Mouse (Mus musculus) liver, adult 2 months (tissue): ENCODE measurements at regions not wholly inside any gene's neighbourhood (a gene's known extent, or its start where the extent isn't known, plus 50 kb on each side); places are given as distances from the start of the nearest gene placed in this dataset.

ENCODE experiments used
- DNase-seq: peaks from one replicate; pipeline ENCODE4 v3.0.0-alpha.2; 2011; ENCODE audit warnings: low read depth, low spot score; ENCODE audit errors: extremely low read depth
- H3K27ac ChIP-seq: fragments of 200-500 bp; replicated peaks from 2 replicates; pipeline ENCODE4 v1.5.1; 2012; ENCODE audit warnings: low read depth, mild to moderate bottlenecking, control low read depth, inconsistent platforms, low read length; ENCODE audit not compliant: insufficient read depth
- H3K27me3 ChIP-seq: fragments of 200-500 bp; 2 replicates; pipeline ENCODE4 v1.6.1; 2012; ENCODE audit warnings: mild to moderate bottlenecking, moderate library complexity, low read length, inconsistent platforms; ENCODE audit not compliant: control insufficient read depth, insufficient read depth
- H3K36me3 ChIP-seq: fragments of 200-500 bp; 2 replicates; pipeline ENCODE4 v1.6.1; 2012; ENCODE audit warnings: low read length, inconsistent platforms; ENCODE audit not compliant: control insufficient read depth, insufficient read depth
- H3K4me1 ChIP-seq: fragments of 200-500 bp; 2 replicates; pipeline ENCODE4 v1.6.1; 2011; ENCODE audit warnings: low read length; ENCODE audit not compliant: control insufficient read depth, insufficient read depth
- H3K4me3 ChIP-seq: fragments of 200-500 bp; 2 replicates; pipeline ENCODE4 v1.5.1; 2011; ENCODE audit warnings: low read depth, mild to moderate bottlenecking, control low read depth, low read length, moderate library complexity; ENCODE audit not compliant: insufficient read depth
- H3K79me2 ChIP-seq: fragments of 200-500 bp; 2 replicates; pipeline ENCODE4 v1.6.1; 2012; ENCODE audit warnings: inconsistent platforms, mild to moderate bottlenecking, low read length, moderate library complexity; ENCODE audit not compliant: control insufficient read depth, insufficient read depth
- H3K9ac ChIP-seq: fragments of 200-500 bp; 2 replicates; pipeline ENCODE4 v1.6.1; 2012; ENCODE audit warnings: low read depth, mild to moderate bottlenecking, control low read depth, inconsistent platforms, low read length
- CTCF ChIP-seq: fragments of 200-500 bp; IDR thresholded peaks from 2 replicates; pipeline ENCODE4 v1.5.1; 2011; ENCODE audit warnings: low read depth, low read length, control low read depth
- POLR2A ChIP-seq: fragments of 200-500 bp; IDR thresholded peaks from 2 replicates; pipeline ENCODE4 v1.6.1; 2011; ENCODE audit warnings: low read length, control low read depth; ENCODE audit not compliant: insufficient read depth; ENCODE audit errors: extremely low read depth
- WGBS: fragments of 180-500 bp; shearing (Covaris S2); methylation state at CpG from one replicate; pipeline ENCODE4 v1.1.7; 2018; 5-methylcytosine and 5-hydroxymethylcytosine counted together

GRCm38 (mm10) chr19:32933676-32934075 is 176.4 kb downstream of the Pten start:
- H3K36me3 ChIP-seq = no peaks in the 10 kb centered on the region
- no peak overlapping the region for H3K27ac ChIP-seq
- no peak for DNase-seq
- H3K79me2 ChIP-seq = no peaks in the 10 kb centered on the region
- H3K4me1 ChIP-seq = no peaks in the 10 kb centered on the region; the same call in 1 of the 2 replicates
- no peak overlapping the region for H3K4me3 ChIP-seq
- 88% methylated on average over 5 of the region's 5 CpGs for WGBS
- TF ChIP-seq CTCF (no peak), POLR2A (no peak)
- no peak overlapping the region for H3K9ac ChIP-seq
- no peaks in the 10 kb centered on the region for H3K27me3 ChIP-seq

GRCm38 (mm10) chr19:32935638-32936037 is 178.3 kb downstream of the Pten start:
- Histone ChIP-seq H3K4me3 (no peak overlapping the region), H3K79me2 (no peaks in the 10 kb centered on the region), H3K27me3 (no peaks in the 10 kb centered on the region), H3K36me3 (no peaks in the 10 kb centered on the region), H3K9ac (no peak overlapping the region), H3K27ac (no peak overlapping the region), H3K4me1 (no peaks in the 10 kb centered on the region; the same call in 1 of the 2 replicates)
- DNase-seq = no peak
- WGBS = 84% methylated on average over 5 of the region's 5 CpGs
- TF ChIP-seq CTCF = no peak
- TF ChIP-seq POLR2A = no peak

GRCm38 (mm10) chr19:32937591-32937990 is 180.3 kb downstream of the Pten start:
- Histone ChIP-seq H3K4me3 (no peak overlapping the region), H3K79me2 (no peaks in the 10 kb centered on the region), H3K36me3 (no peaks in the 10 kb centered on the region), H3K4me1 (no peaks in the 10 kb centered on the region; the same call in 1 of the 2 replicates), H3K9ac (no peak overlapping the region), H3K27ac (no peak overlapping the region), H3K27me3 (no peaks in the 10 kb centered on the region)
- WGBS = 92% methylated on average over 6 of the region's 6 CpGs
- no peak for DNase-seq
- TF ChIP-seq CTCF (no peak), POLR2A (no peak)

GRCm38 (mm10) chr19:32939692-32940091 is 182.4 kb downstream of the Pten start:
- Histone ChIP-seq H3K4me3 (no peak overlapping the region), H3K27me3 (no peaks in the 10 kb centered on the region), H3K36me3 (no peaks in the 10 kb centered on the region), H3K27ac (no peak overlapping the region), H3K9ac (no peak overlapping the region), H3K4me1 (no peaks in the 10 kb centered on the region), H3K79me2 (no peaks in the 10 kb centered on the region)
- 71% methylated on average over 5 of the region's 5 CpGs for WGBS
- DNase-seq = no peak
- TF ChIP-seq POLR2A (no peak), CTCF (no peak)

GRCm38 (mm10) chr19:32940806-32941205 is 183.5 kb downstream of the Pten start:
- no peak for DNase-seq
- 83% methylated on average over 6 of the region's 6 CpGs for WGBS
- no peaks in the 10 kb centered on the region for H3K27me3 ChIP-seq
- no peaks in the 10 kb centered on the region for H3K79me2 ChIP-seq
- TF ChIP-seq POLR2A = no peak
- no peak for TF ChIP-seq CTCF
- no peak overlapping the region for H3K9ac ChIP-seq
- no peak overlapping the region for H3K4me3 ChIP-seq
- no peaks in the 10 kb centered on the region for H3K4me1 ChIP-seq
- H3K36me3 ChIP-seq = no peaks in the 10 kb centered on the region
- no peak overlapping the region for H3K27ac ChIP-seq

- H3K4me3 ChIP-seq = no peak overlapping the region
- H3K79me2 ChIP-seq = no peaks in the 10 kb centered on the region
- H3K27me3 ChIP-seq = no peaks in the 10 kb centered on the region
- TF ChIP-seq CTCF (no peak), POLR2A (no peak)
- no peak for DNase-seq
- no peak overlapping the region for H3K27ac ChIP-seq
- WGBS = 92% methylated on average over 2 of the region's 2 CpGs
- no peaks in the 10 kb centered on the region for H3K36me3 ChIP-seq
- H3K9ac ChIP-seq = no peak overlapping the region
- no peaks in the 10 kb centered on the region for H3K4me1 ChIP-seq
Observed at GRCm38 (mm10) chr19:32943594-32944230, 186.4 kb downstream of the Pten start.
